Mouse (Mus musculus): ENCODE measurements around the gene Il19. TPM values are rescaled to one million over a fixed set of nuclear protein-coding genes. Genes with fewer than 3 reads are reported as not detected.

The Il19 gene
- not detected in 2 replicates for polyA plus RNA-seq (2012; rRNA removed)

DNA sequence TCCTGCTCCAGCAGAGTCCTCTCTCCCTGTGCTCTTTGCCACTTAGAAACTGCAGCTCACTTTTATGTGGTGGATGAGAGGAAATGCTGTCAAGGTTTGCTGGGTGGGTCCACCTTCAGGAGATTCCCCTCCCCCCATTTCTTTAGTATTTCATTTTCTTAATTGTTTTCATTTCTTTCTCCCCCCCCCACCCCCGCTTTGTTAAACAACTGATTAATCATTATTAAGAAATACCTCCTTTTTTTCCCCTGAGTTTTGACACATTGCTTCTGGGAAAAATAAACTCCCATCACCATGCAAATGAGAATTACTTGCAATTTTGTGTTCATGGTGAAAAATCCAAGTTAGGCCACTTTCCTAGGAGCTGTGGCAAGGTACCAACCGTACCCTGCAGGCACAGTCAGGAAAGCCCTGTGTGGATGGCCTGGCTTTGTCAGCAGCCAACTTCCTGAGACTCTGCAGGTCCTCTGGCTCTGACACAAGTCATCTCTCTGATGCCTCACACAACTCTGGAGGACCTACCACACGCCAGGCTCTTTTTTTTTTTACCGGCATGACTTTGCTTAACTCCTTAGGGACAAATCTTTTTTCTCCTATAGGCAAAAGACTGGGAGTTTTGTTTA is at the start of gene Il19:
TSS of gene Il19 (minus strand) at position 51 of the 623 bp plus-strand sequence.
- no peak for DNase-seq (ENCODE audit: extremely low spot score in 1 of 2, low spot score in 1 of 2)

DNA sequence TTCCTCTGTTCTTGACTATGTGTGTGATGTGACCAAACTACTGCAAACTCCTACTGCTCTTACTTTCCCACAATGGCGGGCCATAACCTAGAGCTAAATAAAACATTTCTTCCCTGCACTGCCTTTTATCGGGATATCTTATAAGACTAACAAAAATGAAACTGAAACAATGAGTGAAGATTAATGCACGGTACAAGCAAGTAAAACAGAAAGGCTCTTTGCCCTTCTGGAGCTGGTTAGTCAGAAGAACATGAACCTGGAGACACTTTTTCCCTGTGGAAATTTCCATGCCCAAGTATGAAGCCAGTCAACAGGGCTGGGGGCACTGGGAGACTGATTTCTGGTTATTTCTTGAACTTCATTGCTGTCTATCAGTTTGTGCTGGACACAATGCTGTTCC is 49.4 kb upstream of the Il19 start:
- DNase-seq (ENCODE audit: extremely low spot score in 1 of 2, low spot score in 1 of 2) = no peak

DNA sequence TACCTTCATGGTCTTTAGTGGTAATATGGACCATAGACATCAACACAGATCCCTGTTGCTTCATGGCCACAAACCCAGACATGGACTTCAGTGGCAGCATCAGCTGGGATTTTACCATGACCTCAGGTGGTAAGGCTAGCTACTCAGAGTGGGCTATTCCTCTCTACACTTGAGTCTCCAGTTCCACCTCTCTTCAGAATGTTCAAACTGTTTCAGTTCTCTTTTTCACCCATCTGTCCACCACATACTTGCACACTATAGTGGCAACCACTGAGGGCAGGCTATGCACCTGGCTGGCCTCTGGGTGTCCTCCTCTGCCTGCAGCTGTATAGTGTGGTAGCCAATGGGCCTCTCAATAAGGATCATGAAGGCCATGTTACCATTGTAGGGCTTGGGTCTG is 47.5 kb upstream of the Il19 start:
- no peak for DNase-seq (ENCODE audit: extremely low spot score in 1 of 2, low spot score in 1 of 2)

DNA sequence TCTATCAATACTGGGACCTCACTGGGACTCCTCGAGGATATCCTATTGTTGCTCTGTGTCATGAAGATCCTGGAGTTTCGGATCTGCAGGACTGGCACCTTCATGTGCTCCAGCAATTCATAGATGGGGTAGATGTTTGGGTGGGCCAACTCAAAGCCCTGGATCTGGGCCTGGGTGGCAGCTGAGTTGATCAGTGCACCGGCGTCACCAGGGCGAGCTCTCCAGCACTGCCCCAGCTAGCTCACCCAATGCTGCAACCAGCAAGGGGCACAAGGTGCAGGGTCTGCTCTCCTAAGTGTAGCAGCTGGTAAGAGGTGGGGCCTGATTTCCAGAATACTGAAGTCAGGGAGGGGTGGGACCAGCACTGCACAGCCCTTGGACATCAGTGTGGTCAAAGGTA is 47.1 kb upstream of the Il19 start:
- DNase-seq (ENCODE audit: extremely low spot score in 1 of 2, low spot score in 1 of 2) = no peak

DNA sequence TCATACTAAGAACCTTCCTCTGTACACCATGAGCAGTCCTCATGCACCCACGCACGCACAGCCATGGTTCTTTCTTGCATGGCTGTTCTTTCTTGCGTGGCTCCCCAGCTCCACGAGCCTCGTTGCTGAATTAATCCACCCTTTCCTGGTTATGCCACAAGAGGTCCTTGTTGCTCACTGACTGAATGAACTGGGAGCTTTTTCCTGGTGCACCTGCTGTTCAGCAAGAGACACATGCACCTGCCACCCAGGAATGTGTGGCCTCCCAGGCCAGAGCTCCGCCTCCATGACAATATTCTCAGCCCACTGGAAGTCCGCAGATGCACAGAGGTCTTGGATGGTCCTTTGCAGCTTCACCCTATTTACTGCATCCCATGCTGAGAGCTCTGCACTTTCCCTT is 44.5 kb upstream of the Il19 start:
- peak in 1 of 2 experiments; percentile 30 for DNase-seq (ENCODE audit: extremely low spot score in 1 of 2, low spot score in 1 of 2)

DNA sequence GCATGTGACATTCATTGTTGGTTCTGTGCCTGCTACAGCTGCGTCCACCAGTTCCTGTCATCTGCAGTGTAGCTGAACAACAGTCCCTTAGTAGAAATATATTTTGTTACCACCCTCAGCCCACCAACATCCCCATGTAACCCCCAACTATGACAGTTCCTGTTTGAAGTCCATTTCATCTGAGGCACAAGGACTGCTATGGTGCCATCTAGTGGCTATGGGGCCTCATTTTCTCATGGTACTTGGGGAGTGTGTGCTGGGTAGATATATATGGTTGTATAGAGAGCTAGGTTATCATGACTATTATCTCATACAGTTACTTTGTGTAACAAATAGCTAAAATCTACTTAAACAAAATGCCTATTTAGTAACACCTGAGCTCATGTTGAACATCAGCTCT is 39.5 kb upstream of the Il19 start:
- DNase-seq (ENCODE audit: extremely low spot score in 1 of 2, low spot score in 1 of 2) = peak in 1 of 2 experiments; percentile 66

DNA sequence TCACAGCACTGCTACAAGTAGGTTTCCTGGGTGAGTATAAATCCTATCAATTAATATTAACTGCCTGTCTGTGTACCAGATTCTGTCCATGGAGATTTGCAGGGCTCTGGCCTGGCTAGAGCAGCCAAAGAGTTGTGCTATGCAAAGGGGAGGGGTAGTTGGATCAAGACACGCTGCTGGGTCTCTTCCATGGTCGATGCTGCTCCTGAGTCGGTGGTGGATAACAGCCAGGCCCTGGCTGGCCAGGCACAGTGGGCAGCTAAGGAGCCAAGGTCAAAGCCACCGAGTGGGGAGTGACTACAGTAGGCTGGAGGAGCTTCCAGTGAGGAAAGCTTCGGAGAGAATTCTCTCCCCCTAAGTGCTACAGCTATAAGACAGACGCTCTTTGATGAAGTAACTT is 24.0 kb upstream of the Il19 start:
- no peak for DNase-seq (ENCODE audit: extremely low spot score in 1 of 2, low spot score in 1 of 2)

DNA sequence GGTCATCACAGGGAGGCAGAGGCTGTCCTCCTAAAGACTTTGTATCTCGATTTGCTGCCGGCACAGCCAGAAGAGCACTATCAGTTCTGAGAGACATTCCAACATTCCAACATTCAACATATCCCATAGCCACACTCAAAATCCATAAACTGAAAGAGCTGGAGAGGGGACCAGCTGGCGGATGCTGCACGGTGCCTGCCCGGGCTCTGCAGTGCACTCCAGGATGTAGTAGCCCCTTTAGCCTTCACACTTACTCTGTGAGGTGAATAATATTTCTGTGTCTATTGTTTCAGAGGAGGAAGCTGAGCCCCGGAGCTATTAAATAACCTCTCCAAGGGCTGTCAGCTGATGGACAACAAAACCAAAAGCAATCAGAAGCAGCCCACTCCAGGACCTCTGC is 7.0 kb upstream of the Il19 start:
- DNase-seq (ENCODE audit: extremely low spot score in 1 of 2, low spot score in 1 of 2) = no peak

DNA sequence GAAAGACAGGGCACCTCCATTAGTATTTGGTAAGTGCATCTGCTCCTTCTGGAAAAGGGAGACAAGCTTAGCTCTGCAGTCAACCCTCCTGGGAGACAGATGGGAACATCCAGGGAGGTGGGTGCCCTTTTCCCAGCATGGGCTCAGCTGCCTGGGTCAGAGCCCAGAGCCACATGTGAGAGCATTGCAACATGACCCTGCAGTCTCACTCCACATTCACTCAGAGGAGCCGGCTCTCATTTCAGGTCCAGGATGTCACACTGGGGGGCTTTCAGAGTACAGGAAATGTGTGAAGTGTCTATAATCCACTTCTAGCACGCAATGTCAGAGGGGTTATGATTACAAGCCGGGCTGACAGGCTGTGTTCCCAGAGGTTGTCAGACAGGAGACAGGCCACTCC is 1.9 kb upstream of the Il19 start:
- no peak for DNase-seq (ENCODE audit: extremely low spot score in 1 of 2, low spot score in 1 of 2)

DNA sequence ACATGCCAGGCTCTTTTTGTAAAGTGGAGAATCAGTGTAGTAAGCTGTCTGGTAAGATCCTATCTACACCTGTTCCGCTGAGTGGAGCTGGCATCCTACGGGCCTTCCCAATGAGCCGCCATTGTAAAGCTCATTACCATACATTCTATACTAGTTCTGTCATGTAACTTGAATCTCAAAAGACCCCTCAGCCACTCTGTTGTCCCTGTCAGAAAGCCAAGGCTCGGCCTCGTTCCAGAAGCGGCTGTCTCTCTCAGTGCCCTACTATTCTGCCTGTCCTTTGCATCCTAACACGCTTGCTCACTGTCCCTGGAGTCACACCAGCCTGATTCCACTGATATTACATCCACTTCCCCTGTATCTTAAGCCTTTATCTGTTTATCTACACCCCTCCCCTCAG is 1.7 kb downstream of the Il19 start:
- DNase-seq (ENCODE audit: extremely low spot score in 1 of 2, low spot score in 1 of 2) = no peak

DNA sequence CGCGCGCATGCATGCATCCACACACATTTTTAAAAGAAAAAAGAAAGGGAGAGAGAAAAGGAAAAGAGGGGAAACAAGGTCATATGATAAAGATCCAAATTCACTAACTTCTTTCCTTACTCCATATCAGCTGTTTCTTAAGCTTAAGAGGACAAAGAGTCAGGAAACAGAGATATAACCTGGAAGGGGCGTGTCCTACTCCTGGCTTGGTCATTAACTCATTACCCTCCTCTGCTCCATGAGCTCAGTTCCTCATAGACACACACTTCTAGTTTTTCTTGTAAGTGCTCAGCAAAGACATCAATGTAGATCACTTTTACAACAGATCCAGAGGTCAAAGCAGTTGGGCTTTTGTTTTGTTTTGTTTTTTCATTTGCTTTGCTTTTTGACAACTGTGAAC is 2.7 kb downstream of the Il19 start:
- no peak for DNase-seq (ENCODE audit: extremely low spot score in 1 of 2, low spot score in 1 of 2)

DNA sequence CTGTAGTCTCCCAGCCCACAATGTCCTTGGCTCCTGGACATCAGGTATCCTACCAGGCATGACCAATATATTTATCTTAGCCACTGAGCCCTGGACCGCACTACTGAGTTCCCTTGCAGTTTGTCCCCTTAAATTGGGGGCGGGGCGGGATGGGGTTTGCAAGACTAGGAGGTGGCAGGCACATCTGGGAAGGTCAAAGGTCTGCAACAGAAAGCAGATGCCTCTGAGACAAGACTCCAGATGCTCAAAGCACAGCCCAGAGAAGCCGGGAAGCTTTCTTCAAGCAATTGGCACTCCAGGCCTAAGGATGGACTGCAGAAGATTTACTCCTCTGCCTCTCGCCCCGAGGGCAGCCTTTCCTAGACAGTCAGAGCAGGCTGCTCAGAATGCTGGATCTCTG is 3.6 kb downstream of the Il19 start:
- no peak for DNase-seq (ENCODE audit: extremely low spot score in 1 of 2, low spot score in 1 of 2)

DNA sequence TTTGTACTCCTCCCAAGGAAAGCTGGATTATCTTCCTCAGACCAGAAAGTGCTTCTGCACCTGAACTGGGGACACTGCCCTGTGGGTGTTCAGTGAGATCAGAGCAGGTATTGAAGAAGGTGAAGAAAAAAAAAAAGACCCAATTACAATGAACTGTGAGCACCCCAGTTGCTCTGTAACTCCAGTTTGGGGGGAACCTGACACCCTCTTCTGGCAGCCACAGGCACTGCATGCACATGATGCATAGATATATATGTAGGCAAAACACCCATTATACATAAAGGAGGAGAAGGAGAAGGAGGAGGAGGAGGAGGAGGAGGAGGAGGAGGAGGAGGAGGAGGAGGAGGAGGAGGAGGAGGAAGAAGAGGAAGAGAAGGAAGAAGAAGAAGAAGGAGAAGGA is 13.4 kb downstream of the Il19 start:
- DNase-seq (ENCODE audit: extremely low spot score in 1 of 2, low spot score in 1 of 2) = no peak

DNA sequence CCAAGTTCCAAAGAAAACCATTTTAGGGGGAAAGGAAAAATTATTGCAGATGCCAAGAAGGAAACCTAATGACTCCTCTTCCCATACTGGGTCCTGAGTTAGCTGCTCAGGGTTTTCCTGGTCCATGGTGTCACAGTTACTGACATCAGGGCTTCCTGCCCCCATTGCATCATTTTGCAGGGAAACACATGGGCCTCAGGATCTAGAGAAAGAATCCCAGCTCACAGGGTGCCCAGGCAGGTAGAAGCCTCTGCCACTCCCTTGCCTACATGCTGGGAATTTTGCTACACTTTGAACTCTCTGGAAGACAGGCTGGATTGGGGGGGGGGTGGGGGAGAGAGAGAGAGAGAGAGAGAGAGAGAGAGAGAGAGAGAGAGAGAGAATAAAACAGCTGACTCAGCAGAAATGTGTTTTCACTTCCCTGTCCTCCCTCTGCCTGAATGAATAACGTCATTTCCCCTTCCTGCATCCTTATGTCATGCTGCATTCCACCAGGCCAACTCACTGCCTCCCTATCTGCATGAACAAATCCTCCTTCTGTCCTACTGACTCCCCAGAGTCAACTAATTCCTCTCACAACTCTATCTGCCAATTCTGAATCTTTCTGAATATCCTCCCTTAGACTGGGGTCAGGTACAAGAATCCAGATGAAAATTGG is 21.5 kb downstream of the Il19 start:
- DNase-seq (ENCODE audit: extremely low spot score in 1 of 2, low spot score in 1 of 2) = no peak

DNA sequence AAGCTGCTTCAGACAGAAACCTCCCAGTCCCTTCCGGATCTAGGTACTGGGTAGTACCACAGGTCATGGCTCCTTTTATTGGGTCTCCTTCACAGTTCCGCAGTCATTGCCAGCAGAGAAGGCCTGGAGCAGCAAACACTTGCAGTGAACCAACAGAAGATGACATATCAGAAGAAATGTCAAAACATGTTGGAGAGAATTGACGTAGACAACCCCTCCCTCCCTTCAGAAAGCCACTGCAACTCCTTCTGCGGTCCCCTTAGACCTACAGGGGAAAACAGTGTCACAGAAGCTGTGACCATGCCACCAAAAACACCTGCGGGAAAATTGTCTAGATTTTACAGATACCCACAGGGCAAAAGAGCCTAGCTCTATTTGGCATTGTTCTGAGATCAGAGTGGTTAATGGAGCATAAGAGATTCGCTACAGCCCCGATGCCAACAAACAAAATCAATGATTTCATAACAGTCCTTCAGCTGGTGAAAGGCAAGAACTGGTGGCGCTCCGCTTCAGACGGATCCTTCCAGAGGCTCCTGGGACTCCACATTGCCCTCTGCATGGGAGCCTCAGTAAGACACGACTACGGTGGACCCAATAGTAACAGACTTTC is 28.4 kb downstream of the Il19 start, which contains the start of gene Il20:
TSS of gene Il20 (minus strand) at position 51 of the 610 bp plus-strand sequence.
- no peak for DNase-seq (ENCODE audit: extremely low spot score in 1 of 2, low spot score in 1 of 2)

DNA sequence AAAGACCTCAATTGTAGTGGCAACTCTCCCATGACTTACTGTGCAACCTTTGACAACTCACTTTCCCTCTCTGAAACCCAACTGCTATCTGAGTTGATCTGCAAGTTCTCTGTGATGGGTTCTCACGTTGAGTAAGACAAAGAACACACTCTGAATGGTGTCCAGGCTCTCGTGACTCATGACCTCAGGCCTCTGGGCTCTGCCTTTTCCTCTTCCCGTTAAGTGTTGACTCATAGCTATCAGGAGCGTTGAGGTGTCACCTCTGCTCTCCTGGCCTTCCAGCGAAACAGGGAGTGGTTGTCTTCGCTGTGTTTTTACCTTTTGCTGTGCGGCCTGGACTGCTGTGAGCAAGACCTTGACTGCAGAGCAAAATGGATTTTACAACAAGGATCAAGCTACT is 37.4 kb downstream of the Il19 start:
- DNase-seq (ENCODE audit: extremely low spot score in 1 of 2, low spot score in 1 of 2) = no peak

DNA sequence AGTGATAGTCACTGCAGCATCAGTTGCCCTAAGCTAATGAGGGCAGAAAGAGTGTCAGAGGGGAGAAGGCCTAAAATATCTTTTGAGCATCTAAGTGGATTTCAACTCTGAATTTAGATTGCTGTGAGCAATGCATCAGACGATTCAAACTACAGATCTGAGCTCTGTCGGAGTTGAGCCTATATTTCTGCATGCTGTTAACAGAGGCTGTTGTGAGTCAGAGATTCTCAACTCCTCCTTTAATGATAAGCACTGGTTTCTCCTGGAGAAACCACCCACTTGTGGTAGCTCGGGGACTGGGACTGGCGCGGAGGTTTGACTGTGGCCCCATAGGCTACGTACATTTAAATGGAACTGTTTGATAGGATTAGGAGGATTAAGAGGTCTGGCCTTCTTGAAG is 45.4 kb downstream of the Il19 start:
- DNase-seq (ENCODE audit: extremely low spot score in 1 of 2, low spot score in 1 of 2) = no peak

DNA sequence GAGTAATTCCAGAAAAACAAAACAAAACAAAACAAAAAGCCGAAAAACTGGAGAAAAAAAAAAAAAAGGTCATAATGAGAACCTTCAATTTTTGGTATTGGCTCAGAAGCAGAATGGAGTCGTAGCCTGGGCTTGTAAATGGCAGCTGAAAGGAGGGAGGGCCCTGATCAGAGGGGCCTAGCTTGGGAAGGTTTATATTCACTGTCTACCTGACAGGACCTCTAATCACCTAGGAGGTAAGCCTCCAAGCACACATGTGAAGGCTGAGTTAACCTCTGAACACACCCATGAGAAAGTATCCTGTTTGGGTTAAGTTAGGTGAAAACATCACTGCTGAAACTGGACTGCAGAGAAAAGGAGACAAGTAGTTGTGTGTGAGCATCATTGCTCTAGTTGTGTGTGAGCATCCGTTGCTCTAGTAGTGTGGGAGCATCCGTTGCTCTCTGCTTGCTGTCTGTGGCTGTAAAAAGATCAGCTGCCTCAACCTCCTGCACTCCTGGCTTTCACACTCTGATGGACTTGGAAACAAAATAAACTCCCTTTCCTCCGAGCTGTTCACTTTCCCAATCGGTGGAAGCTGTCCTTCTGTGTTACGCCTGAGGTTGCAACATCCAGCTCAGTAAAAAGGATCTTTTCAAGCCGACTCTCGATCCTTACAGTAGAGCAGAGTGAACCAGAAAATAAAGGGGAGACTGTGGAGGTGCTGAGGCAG is 46.4 kb downstream of the Il19 start:
- DNase-seq (ENCODE audit: extremely low spot score in 1 of 2, low spot score in 1 of 2) = no peak

DNA sequence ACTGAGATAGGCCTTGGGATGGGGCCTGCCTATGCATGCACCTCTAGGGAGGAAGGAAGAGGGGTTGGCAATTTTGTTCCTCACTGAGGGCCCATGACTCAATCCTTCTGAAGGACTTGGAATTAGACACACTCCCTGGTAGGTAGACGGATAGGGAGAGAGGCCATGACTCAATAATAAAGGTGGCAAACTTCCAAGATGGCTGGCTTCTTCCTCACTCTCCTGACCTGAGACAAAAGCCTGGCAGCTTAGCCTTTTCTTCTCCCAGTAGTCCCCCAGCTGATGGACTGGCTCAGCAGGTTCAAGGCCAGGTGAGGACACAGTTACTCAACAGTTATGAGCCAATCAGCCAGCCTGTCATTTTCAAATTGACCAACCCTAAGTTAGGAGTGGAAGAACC is 47.5 kb downstream of the Il19 start:
- no peak for DNase-seq (ENCODE audit: extremely low spot score in 1 of 2, low spot score in 1 of 2)

DNA sequence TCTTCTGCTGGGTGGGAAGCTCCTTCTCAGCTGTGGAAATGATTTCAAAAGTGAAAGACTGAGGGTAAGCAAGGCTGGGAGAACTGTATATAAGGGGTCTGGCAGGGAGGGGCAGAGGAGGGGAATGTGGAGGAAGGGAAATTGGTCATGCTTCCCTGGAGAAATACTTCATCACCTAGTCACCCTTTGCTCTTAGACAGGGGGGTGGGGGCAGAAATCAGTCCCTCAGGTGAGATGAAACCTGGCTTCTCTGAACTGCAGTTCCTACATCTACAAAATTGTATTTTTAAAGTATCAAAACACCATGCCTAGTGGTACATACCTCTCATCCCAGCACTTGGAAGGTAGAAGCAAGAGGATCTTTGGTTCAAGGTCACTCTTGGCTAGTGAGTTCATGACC is 52.6 kb downstream of the Il19 start, which contains the start of gene Il24:
TSS of gene Il24 (minus strand) at position 101 of the 400 bp plus-strand sequence.
- DNase-seq (ENCODE audit: extremely low spot score in 1 of 2, low spot score in 1 of 2) = no peak

DNA sequence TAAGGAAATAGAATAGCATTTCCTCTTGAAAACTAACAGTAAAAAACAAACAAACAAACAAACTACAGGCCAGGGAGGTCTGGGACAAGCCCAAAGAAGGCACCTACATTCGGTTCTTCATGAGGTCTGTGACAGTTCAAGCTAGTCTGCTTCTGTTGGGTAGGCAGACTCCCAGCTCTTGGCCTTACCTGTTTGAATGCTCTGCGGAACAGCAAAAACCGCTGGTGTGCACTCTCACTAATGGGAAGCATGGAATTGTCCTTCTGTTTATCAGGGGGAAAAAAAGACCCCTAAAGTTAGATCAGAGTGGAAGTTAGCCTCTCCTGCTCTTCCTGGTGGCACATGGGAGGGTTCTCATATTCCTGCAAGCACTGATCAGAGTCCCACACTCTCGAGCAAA is 56.8 kb downstream of the Il19 start:
- no peak for DNase-seq (ENCODE audit: extremely low spot score in 1 of 2, low spot score in 1 of 2)

Data from frontal cortex, adult 2 months (tissue).